Mouse (Mus musculus) lung, embryonic 16.5 days (tissue): ENCODE data around the gene Rack1. TPM values are rescaled to one million over a fixed set of nuclear protein-coding genes. Genes with fewer than 3 reads are reported as not detected.
"Not testable (repeated sequence)": the region's sequence is repeated elsewhere in the genome, so short reads cannot be mapped to it uniquely, and the experiment has no call there.

Experiments used
- ATAC-seq: fragments of 200-750 bp; cut with Nextera tagmentation; 2 replicates; pipeline ENCODE4 v1.8.0; 2017; ENCODE audit warnings: low read depth, mild to moderate bottlenecking, moderate library complexity
- H3K27ac ChIP-seq: fragments of 300-500 bp; sonication (generic); 2 replicates; pipeline ENCODE4 v1.5.1; 2014; ENCODE audit warnings: mild to moderate bottlenecking, control low read depth, low read length
- H3K27me3 ChIP-seq: fragments of 300-500 bp; sonication (generic); 2 replicates; pipeline ENCODE4 v1.6.1; 2014; ENCODE audit warnings: low read depth, low read length, mixed read lengths; ENCODE audit not compliant: control insufficient read depth, insufficient read depth
- H3K36me3 ChIP-seq: fragments of 300-500 bp; sonication (generic); 2 replicates; pipeline ENCODE4 v1.6.1; 2014; ENCODE audit warnings: low read length; ENCODE audit not compliant: control insufficient read depth, insufficient read depth
- H3K4me1 ChIP-seq: fragments of 300-500 bp; sonication (generic); replicated peaks from 2 replicates; pipeline ENCODE4 v1.6.1; 2014; ENCODE audit warnings: low read length, mixed read lengths; ENCODE audit not compliant: control insufficient read depth, insufficient read depth
- H3K4me2 ChIP-seq: fragments of 300-500 bp; sonication (generic); 2 replicates; pipeline ENCODE4 v1.6.1; 2014; ENCODE audit warnings: low read depth, low read length, control low read depth
- H3K4me3 ChIP-seq: fragments of 300-500 bp; sonication (generic); 2 replicates; pipeline ENCODE4 v1.5.1; 2014; ENCODE audit warnings: mild to moderate bottlenecking, low read length, control low read depth
- H3K9ac ChIP-seq: fragments of 300-500 bp; sonication (generic); 2 replicates; pipeline ENCODE4 v1.6.1; 2014; ENCODE audit warnings: low read length, control low read depth
- H3K9me3 ChIP-seq: fragments of 300-500 bp; sonication (generic); 2 replicates; pipeline ENCODE4 v1.6.1; 2016; ENCODE audit warnings: low read length; ENCODE audit not compliant: control insufficient read depth
- WGBS: fragments of 180-500 bp; shearing (Covaris S2); extraction: QIAGEN DNeasy Blood & Tissue Kit; methylation state at CpG from one replicate; pipeline ENCODE4 v1.1.7; 2014; 5-methylcytosine and 5-hydroxymethylcytosine counted together
- polyA plus RNA-seq: library from polyadenylated mRNA; unstranded; fragments of >200 nt; fragmentation: Nextera tagmentation; extraction: Ambion mirVana; gene quantifications from 2 replicates; pipeline ENCODE4 v1.2.1, GENCODE M21; 2015

Gene Rack1
- polyA plus RNA-seq, 1 experiment from 2014 or later: 657 TPM

DNA sequence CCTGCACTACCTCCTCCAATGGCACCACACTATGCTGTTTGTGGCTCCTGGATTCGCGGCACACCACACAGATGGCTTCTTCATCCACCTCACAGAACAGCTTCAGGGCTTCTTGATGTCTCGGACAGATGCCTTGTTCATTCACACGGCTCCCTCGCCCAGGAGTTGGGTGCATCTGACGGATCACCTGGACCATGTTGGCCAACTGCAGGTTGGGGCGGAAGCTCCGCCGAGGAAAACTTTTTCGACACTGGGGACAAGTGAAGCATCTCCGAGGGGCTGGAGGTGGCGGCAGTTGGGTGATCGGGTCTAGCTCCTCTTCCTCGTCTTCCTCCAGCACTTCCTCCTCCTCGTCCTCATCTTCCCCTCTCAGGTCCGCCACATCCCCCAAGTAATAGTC lies 15.7 kb downstream of the Rack1 start:
- Histone ChIP-seq H3K36me3 (peaks cover 19% of the 10 kb centered on the region), H3K4me2 (peak overlapping the region; percentile 86), H3K27me3 (no peaks in the 10 kb centered on the region), H3K9ac (peak overlapping the region; percentile 86), H3K4me3 (peak overlapping the region; percentile 86), H3K9me3 (no peaks in the 10 kb centered on the region), H3K4me1 (peaks cover 20% of the 10 kb centered on the region), H3K27ac (no peak overlapping the region)
- 70% methylated on average over 16 of the region's 16 CpGs for WGBS
- ATAC-seq: no peak

DNA sequence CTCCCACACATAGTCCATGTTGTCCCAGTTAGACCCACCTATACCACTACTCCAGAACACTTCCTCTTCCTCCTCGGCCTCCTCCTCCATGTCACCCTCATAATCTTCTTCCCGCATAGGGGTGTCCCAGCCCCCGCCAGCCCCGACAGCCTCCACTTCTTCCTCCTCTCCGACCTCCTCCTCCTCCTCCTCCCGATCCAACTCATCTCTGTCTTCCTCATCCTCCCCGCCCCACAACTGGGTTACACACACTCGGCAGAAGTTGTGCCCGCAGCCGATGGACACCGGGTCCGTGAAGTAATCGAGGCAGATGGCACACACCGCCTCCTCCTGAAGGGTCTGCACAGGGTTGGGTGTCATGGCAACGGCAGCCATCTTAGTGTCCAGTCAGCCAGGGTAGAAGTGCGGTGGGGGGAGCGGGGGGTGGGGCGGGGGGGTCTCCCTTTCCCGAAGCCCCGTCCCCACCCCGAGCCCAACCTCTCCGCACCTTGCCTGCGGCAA lies 16.2 kb downstream of the Rack1 start:
- H3K9ac ChIP-seq: peak overlapping the region; percentile 86
- H3K9me3 ChIP-seq: no peaks in the 10 kb centered on the region
- peaks cover 17% of the 10 kb centered on the region for H3K36me3 ChIP-seq
- 3% methylated on average over 17 of the region's 23 CpGs for WGBS
- H3K4me1 ChIP-seq: peaks cover 20% of the 10 kb centered on the region
- peak; percentile 30 for ATAC-seq
- no peaks in the 10 kb centered on the region for H3K27me3 ChIP-seq
- peak overlapping the region; percentile 97 for H3K27ac ChIP-seq
- peak overlapping the region; percentile 86 for H3K4me3 ChIP-seq
- peak overlapping the region; percentile 86 for H3K4me2 ChIP-seq

DNA sequence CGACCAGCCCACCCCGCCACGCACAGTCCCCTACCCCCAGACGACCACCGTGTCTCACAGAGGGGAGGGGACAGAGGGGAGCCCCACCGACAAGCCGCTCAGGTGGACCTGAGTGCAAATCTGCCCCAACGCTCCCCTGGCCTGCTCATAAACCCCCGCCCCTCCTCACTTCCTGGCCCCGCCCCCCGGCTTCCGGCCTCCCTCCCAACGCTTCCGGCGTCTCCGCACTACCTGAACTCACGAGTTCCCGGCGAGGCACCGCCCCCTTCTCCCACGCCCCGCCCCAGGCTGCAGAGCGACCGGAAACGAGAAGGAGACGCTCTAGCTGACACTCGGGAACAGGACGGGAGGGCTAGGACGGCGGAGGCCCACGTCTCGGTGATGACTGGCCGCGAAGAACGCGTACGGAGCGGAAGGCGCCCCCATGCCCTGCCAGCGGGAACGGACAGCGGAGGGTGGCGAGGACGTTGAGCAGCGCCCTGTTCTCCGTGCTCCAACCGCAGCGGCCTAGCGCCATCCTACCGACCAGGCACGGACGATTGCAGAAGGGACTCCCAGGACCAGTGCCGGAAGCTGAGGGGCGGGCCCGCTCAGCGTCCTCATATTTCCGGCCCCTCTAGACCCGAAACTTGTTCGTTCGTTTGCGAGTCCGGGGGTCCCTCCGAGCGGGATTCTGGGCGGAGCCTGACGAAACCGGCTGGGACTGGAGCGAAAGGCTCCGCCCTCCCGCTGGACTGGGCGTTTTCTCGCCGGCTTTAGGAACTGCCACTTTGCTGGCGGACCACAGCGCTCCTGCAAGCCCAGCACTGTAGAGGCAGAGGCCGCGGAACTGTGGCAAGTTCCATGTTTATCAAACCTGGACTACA lies 16.9 kb downstream of the Rack1 start, which contains the start of gene Trim41:
TSS of gene Trim41 (minus strand) at position 554 of the 866 bp plus-strand sequence.
- ATAC-seq: peak; percentile 97

DNA sequence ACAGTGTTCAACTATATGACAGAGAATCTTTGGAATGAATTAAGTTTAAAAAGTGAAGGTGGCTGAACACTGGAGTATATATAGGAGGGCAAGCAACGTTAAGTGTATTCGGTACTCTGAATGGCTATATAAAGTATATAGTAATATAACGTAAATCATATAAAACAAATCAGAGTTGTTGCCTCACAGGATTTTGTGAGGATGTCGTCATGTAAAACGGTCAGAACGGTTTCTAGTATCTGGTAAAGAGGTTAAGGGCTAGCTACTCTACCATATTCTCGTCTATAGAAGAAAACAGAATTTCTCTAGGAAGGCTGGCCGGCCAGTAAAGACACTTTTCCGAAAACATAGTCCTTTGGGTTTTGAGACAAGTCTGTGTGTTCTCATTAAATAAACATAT lies 17.7 kb downstream of the Rack1 start:
- Histone ChIP-seq H3K27ac (peak overlapping the region; percentile 97), H3K9me3 (no peaks in the 10 kb centered on the region), H3K27me3 (no peaks in the 10 kb centered on the region), H3K9ac (peak overlapping the region; percentile 95), H3K4me2 (peak overlapping the region; percentile 86), H3K4me1 (peaks cover 20% of the 10 kb centered on the region), H3K36me3 (peaks cover 6% of the 10 kb centered on the region; the same call in 1 of the 2 replicates), H3K4me3 (peak overlapping the region; percentile 86)
- no peak for ATAC-seq
- 4% methylated on average over 9 of the region's 9 CpGs for WGBS

More for the DNA sequence above, 16.9 kb downstream of the Rack1 start, which contains the start of gene Trim41:
- Histone ChIP-seq H3K9ac (peak within 1 kb of the TSS; percentile 95), H3K4me3 (peak within 1 kb of the TSS; percentile 86), H3K4me2 (peak within 1 kb of the TSS; percentile 86), H3K27ac (peak within 1 kb of the TSS; percentile 97), H3K36me3 (peaks cover 11% of the 10 kb centered on the region), H3K27me3 (no peaks in the 10 kb centered on the region), H3K4me1 (peaks cover 20% of the 10 kb centered on the region), H3K9me3 (no peaks in the 10 kb centered on the region)
- under 1% methylated on average over 70 of the region's 77 CpGs for WGBS

DNA sequence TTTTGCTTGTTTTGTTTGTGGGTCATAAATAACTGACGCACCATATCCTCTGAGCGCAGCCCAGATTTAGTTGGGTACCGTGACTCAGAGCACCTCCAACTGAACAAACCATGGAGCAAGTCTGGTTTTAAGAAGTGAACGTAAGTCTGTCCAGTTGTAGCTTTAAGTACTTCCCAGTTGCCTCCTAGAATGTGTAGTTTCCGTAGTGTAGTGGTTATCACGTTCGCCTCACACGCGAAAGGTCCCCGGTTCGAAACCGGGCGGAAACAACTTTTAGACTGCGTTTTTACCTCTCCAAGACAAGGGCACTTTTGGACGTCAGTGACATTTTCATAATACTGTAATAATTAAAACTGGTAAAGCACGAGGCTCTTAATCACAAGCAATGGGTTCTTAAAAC lies 18.2 kb downstream of the Rack1 start:
- no peak for ATAC-seq
- H3K9ac ChIP-seq: peak overlapping the region; percentile 95
- no peak overlapping the region for H3K27ac ChIP-seq

DNA sequence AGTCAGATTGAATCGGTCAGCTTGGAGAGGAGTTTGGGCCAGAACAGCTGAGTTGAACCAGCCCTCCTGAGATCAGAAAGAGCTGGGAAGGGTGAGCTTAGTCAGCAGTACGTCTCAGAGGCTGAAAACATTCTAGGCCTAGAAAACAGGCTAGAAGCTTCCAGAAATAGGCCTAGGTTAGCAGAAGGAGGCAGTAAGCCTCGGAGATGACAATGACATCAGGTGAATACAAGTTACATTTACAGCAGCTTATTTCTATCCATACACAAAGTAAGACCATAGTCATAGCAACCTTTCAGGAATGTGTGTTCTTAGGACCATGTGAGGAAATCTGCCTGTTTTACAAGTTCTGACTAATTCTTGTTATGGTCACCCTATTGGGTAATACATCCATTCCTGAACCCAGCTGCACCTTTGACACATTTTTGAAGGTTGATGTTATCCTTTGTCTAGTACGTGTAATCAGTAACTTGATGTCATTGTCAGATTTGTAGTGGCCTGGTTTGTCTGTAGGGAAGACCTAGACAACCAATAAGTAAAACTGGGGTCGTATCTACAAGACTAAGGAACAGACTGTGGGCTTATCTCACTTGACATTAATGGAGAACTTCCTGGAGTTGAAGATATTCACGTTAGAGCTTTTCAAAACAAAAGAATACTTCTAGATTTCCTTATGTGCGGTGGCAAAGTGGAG lies 19.6 kb downstream of the Rack1 start:
- Histone ChIP-seq H3K4me1 (peaks cover 18% of the 10 kb centered on the region), H3K4me2 (no peak overlapping the region)
- no peak for ATAC-seq

More for the DNA sequence above, 18.2 kb downstream of the Rack1 start:
- under 1% methylated on average over 16 of the region's 16 CpGs for WGBS
- Histone ChIP-seq H3K4me1 (peaks cover 20% of the 10 kb centered on the region), H3K9me3 (no peaks in the 10 kb centered on the region), H3K4me2 (peak overlapping the region; percentile 86), H3K4me3 (peak overlapping the region; percentile 86), H3K36me3 (peaks cover 6% of the 10 kb centered on the region; the same call in 1 of the 2 replicates), H3K27me3 (no peaks in the 10 kb centered on the region)

DNA sequence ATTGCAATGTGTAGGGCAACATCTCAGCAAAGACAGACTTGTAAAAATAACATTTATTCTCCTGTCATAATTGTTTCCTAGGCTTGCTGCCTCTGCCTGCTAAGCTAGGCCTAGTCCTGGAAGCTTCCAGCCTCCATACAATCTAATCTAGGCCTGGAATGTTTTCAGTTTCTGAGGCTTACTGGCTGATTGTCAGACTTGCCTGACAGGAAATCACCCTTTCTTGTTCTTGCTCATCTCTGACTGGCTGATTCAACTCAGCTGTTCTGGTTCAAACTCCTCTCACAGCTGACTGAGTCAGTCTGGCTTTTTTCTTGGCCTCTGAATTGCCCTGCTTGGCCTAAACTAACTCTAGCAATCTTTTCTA lies 20.2 kb downstream of the Rack1 start:
- peaks cover 14% of the 10 kb centered on the region for H3K4me1 ChIP-seq
- H3K4me2 ChIP-seq: no peak overlapping the region
- no peaks in the 10 kb centered on the region for H3K9me3 ChIP-seq
- no peak for ATAC-seq
- no peaks in the 10 kb centered on the region for H3K27me3 ChIP-seq
- H3K27ac ChIP-seq: no peak overlapping the region
- H3K4me3 ChIP-seq: no peak overlapping the region
- H3K9ac ChIP-seq: no peak overlapping the region
- 0 out of 2 replicates have a peak, but pooled peaks cover 2% of the 10 kb centered on the region for H3K36me3 ChIP-seq

More for the DNA sequence above, 19.6 kb downstream of the Rack1 start:
- H3K4me3 ChIP-seq: no peak overlapping the region
- no peaks in the 10 kb centered on the region for H3K9me3 ChIP-seq
- no peak overlapping the region for H3K9ac ChIP-seq
- no peak overlapping the region for H3K27ac ChIP-seq
- WGBS: 61% methylated on average over 7 of the region's 7 CpGs
- H3K36me3 ChIP-seq: 0 out of 2 replicates have a peak, but pooled peaks cover 4% of the 10 kb centered on the region
- no peaks in the 10 kb centered on the region for H3K27me3 ChIP-seq

DNA sequence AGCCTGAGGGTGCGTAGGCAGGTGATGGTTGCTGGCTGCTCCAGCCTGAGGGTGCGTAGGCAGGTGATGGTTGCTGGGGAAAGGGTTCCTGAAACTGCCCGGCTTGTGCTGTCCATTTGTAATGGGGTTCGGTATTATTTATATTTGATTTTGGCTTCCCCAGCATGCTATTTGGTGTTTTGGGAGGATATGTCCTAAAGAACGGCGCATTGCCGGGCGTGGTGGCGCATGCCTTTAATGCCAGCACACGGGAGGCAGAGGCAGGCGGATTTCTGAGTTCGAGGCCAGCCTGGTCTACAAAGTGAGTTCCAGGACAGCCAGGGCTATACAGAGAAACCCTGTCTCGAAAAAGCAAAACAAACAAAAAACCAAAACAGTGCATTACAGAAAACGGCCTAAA lies 21.2 kb downstream of the Rack1 start:
- H3K36me3 ChIP-seq, H3K4me1 ChIP-seq, ATAC-seq, H3K27ac ChIP-seq, H3K4me2 ChIP-seq, H3K27me3 ChIP-seq, H3K4me3 ChIP-seq, H3K9ac ChIP-seq, H3K9me3 ChIP-seq: not testable (repeated sequence)
- 81% methylated on average over 14 of the region's 14 CpGs for WGBS
